8 mouse cellular contexts compared by ENCODE assay signal in the genomic region with DNA sequence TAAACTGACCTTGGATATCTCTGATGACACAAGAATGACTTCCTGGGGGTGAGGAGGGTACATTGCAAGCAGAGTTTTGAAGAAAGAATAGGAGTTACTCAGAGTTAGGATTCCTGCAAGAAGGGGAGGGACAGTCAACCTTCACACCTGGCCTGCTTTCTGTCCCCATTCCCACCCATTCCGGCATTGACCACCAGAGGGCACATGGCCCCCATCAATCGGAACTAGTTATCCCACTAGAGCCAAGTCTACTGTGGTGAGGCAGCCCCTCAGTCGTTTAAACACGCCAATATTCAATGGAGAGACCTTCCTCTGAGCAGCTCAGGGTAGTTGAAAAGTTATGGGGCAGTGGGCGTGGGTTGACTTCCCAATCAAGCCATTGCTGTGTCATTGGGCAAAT. TPM values are rescaled to one million over a fixed set of nuclear protein-coding genes. Genes with fewer than 3 reads are reported as not detected.
A peak's percentile ranks its signal among the peaks of the same experiment; 100 is the strongest.
DNase-seq lines count a peak whose midpoint lies in the region; ATAC-seq and TF ChIP-seq lines count a peak whose summit lies in the region.

No protein-coding gene starts in this region.

- H3K4me1 ChIP-seq in kidney, embryonic 14.5 days (ENCODE audit: control insufficient read depth, insufficient read depth, low read length): peaks cover 25% of the 10 kb centered on the region
- H3K4me1 ChIP-seq in liver, postnatal 0 days (ENCODE audit: insufficient read depth): peaks cover 30% of the 10 kb centered on the region

- H3K9ac ChIP-seq in kidney, embryonic 14.5 days (ENCODE audit: low read depth, low read length): no peak overlapping the region
- H3K9ac ChIP-seq in liver, postnatal 0 days (replicated peaks): no peak overlapping the region

- no peak overlapping the region for H3K4me3 ChIP-seq in kidney, embryonic 14.5 days (ENCODE audit: low read length)
- H3K4me3 ChIP-seq in liver, postnatal 0 days (ENCODE audit: low read depth, low read length): no peak overlapping the region

- H3K27me3 ChIP-seq in kidney, embryonic 14.5 days (ENCODE audit: control insufficient read depth, insufficient read depth, low read length): no peaks in the 10 kb centered on the region
- H3K27me3 ChIP-seq in liver, postnatal 0 days (ENCODE audit: insufficient read depth, low read length): no peaks in the 10 kb centered on the region

- peak; percentile 87 for DNase-seq in kidney, adult 18-20 months
- DNase-seq in cerebellum, postnatal 36 days: peak; percentile 78 to 80
- DNase-seq in gastrocnemius, postnatal 14 days: peak; percentile 58
- DNase-seq in kidney, postnatal 36 days: peak; percentile 82 to 89
- DNase-seq in liver, postnatal 0 days: peak; percentile 83
- DNase-seq in testis, postnatal 14 days (ENCODE audit: low spot score): peak; percentile 58

- H3K4me2 ChIP-seq in kidney, embryonic 14.5 days (replicated peaks; ENCODE audit: low read depth, low read length): no peak overlapping the region
- no peak overlapping the region for H3K4me2 ChIP-seq in liver, postnatal 0 days (ENCODE audit: low read depth, low read length)

- H3K36me3 ChIP-seq in kidney, embryonic 14.5 days (ENCODE audit: control insufficient read depth, insufficient read depth, low read length): 0 out of 2 replicates have a peak, but pooled peaks cover 3% of the 10 kb centered on the region
- 0 out of 2 replicates have a peak, but pooled peaks cover 2% of the 10 kb centered on the region for H3K36me3 ChIP-seq in liver, postnatal 0 days (replicated peaks; ENCODE audit: insufficient read depth, low read length)

- TF ChIP-seq EP300 in liver, postnatal 0 days (IDR thresholded peaks at IDR 0.05; ENCODE audit: low read depth): no peak

- no peak for ATAC-seq in kidney, embryonic 14.5 days (ENCODE audit: low FRiP score, low TSS enrichment)
- no peak for ATAC-seq in liver, postnatal 0 days
- peak; percentile 23; the same call in 1 of the 2 replicates for ATAC-seq in neutrophil, adult 5-6 weeks (ENCODE audit: extremely low read depth, insufficient number of reproducible peaks, low FRiP score, poor library complexity, severe bottlenecking)

- H3K27ac ChIP-seq in kidney, embryonic 14.5 days (ENCODE audit: low read depth, low read length): no peak overlapping the region
- H3K27ac ChIP-seq in liver, postnatal 0 days (ENCODE audit: low read depth): no peak overlapping the region

- intact Hi-C loops in gastrocnemius, postnatal 14 days (cut with DNase I; ENCODE audit: low total_unique reads): loop anchor here (2.0 kb wide), 1 partner anchor 20 kb away; no protein-coding TSS in a partner anchor

- TF ChIP-seq CTCF in liver, postnatal 0 days (IDR thresholded peaks at IDR 0.05; ENCODE audit: low read depth): peak; percentile 96

- WGBS in kidney, embryonic 14.5 days: under 1% methylated on average over 5 of the region's 5 CpGs
- WGBS in liver, postnatal 0 days (ENCODE audit: insufficient replicate concordance): 5% methylated on average over 5 of the region's 5 CpGs

- H3K9me3 ChIP-seq in kidney, embryonic 14.5 days (ENCODE audit: control insufficient read depth, low read length): no peaks in the 10 kb centered on the region; the same call in 1 of the 2 replicates
- H3K9me3 ChIP-seq in liver, postnatal 0 days (ENCODE audit: low read length): 0 out of 2 replicates have a peak, but pooled peaks cover 4% of the 10 kb centered on the region

RNA-seq across cellular contexts. Expression of a gene that starts 1.6 kb away (rescaled TPM):
- polyA plus RNA-seq in kidney, embryonic 14.5 days (2014; fragmentation: Nextera tagmentation; extraction: Ambion mirVana): 95.9 and 104 TPM in 2 replicates
- 10 to 100 TPM; 25.9 to 30.6 TPM for total RNA-seq in gastrocnemius, postnatal 14 days (2021)
- 28.2 and 34.1 TPM in 2 replicates for polyA plus RNA-seq in liver, postnatal 0 days (2015; fragmentation: Nextera tagmentation; extraction: Ambion mirVana)
- total RNA-seq in neutrophil, adult 5-6 weeks (2017): 12.0 and 15.9 TPM in 2 replicates

RNA-seq across cellular contexts. Expression of a gene that starts 8.7 kb away (rescaled TPM):
- polyA plus RNA-seq in kidney, embryonic 14.5 days (2014; fragmentation: Nextera tagmentation; extraction: Ambion mirVana): 4.9 and 8.2 TPM in 2 replicates
- 1 to 10 TPM; 1.3 to 2.2 TPM for total RNA-seq in gastrocnemius, postnatal 14 days (2021)
- 0.36 and 0.63 TPM in 2 replicates for polyA plus RNA-seq in liver, postnatal 0 days (2015; fragmentation: Nextera tagmentation; extraction: Ambion mirVana)
- 1.0 and 2.6 TPM in 2 replicates for total RNA-seq in neutrophil, adult 5-6 weeks (2017)

RNA-seq across cellular contexts. Expression of a gene that starts 13.5 kb away (rescaled TPM):
- polyA plus RNA-seq in kidney, embryonic 14.5 days (2014; fragmentation: Nextera tagmentation; extraction: Ambion mirVana): 0.11 and 0.61 TPM in 2 replicates
- not detected for total RNA-seq in gastrocnemius, postnatal 14 days (2021)
- not detected in 2 replicates for polyA plus RNA-seq in liver, postnatal 0 days (2015; fragmentation: Nextera tagmentation; extraction: Ambion mirVana)
- total RNA-seq in neutrophil, adult 5-6 weeks (2017): not detected in 2 replicates

RNA-seq across cellular contexts. Expression of a gene that starts 22.0 kb away (rescaled TPM):
- polyA plus RNA-seq in kidney, embryonic 14.5 days (2014; fragmentation: Nextera tagmentation; extraction: Ambion mirVana): 33.2 and 38.9 TPM in 2 replicates
- total RNA-seq in gastrocnemius, postnatal 14 days (2021): 10 to 100 TPM; 21.5 to 21.6 TPM
- polyA plus RNA-seq in liver, postnatal 0 days (2015; fragmentation: Nextera tagmentation; extraction: Ambion mirVana): 9.9 and 12.6 TPM in 2 replicates
- 21.9 and 24.6 TPM in 2 replicates for total RNA-seq in neutrophil, adult 5-6 weeks (2017)

RNA-seq across cellular contexts. Expression of a gene that starts 22.4 kb away (rescaled TPM):
- not detected in 2 replicates for polyA plus RNA-seq in kidney, embryonic 14.5 days (2014; fragmentation: Nextera tagmentation; extraction: Ambion mirVana)
- total RNA-seq in gastrocnemius, postnatal 14 days (2021): not detected
- 5.0 and 7.2 TPM in 2 replicates for polyA plus RNA-seq in liver, postnatal 0 days (2015; fragmentation: Nextera tagmentation; extraction: Ambion mirVana)
- 1.1 and 1.2 TPM in 2 replicates for total RNA-seq in neutrophil, adult 5-6 weeks (2017)
